Mouse (Mus musculus) ES-Bruce4 (cell line): ENCODE results near the gene Stk36.

Experiments used
- CTCF ChIP-seq: IDR thresholded peaks from one replicate; pipeline ENCODE4 v1.8.1; 2011; ENCODE audit warnings: low read depth, low read length
- POLR2A ChIP-seq: IDR thresholded peaks from one replicate; pipeline ENCODE4 v1.8.1; 2011; ENCODE audit warnings: low read length; ENCODE audit not compliant: insufficient read depth

GRCm38 (mm10) chr1:74676863-74677262 is 75.6 kb downstream of the Stk36 start:
- TF ChIP-seq POLR2A (no peak), CTCF (no peak)
